Mouse (Mus musculus) CH12.LX (cell line): Measurements from ENCODE around the gene Dph1. TPM values are rescaled to one million over a fixed set of nuclear protein-coding genes. Genes with fewer than 3 reads are reported as not detected.

Experiments used
- DNase-seq: peaks from one replicate; pipeline ENCODE4 v3.0.0-alpha.2; 2013; ENCODE audit errors: extremely low read depth
- H3K27ac ChIP-seq: 2 replicates; pipeline ENCODE4 v1.5.1; 2012; ENCODE audit warnings: low read depth, mild to moderate bottlenecking, control low read depth, moderate library complexity; ENCODE audit not compliant: insufficient read depth
- H3K27me3 ChIP-seq: replicated peaks from 2 replicates; pipeline ENCODE3; 2012; ENCODE audit warnings: inconsistent platforms
- H3K36me3 ChIP-seq, 2 experiments: replicated peaks in 1 of 2; 2 replicates each; pipeline versions ENCODE3 to v1.6.1; 2012; ENCODE audit warnings: inconsistent platforms in 1 of 2, low read length in 1 of 2, mild to moderate bottlenecking in 1 of 2, mixed read lengths in 1 of 2, moderate library complexity in 1 of 2; ENCODE audit not compliant: control insufficient read depth in 1 of 2, insufficient read depth in 1 of 2
- H3K4me1 ChIP-seq, 2 experiments: 2 replicates each; pipeline ENCODE4 v1.6.1; 2012; ENCODE audit warnings: inconsistent platforms in 1 of 2, moderate library complexity in 1 of 2; ENCODE audit not compliant: insufficient read depth in 2 of 2, control insufficient read depth in 1 of 2
- H3K4me2 ChIP-seq: 2 replicates; pipeline ENCODE4 v1.6.1; 2012; ENCODE audit warnings: low read depth, mild to moderate bottlenecking, control low read depth; ENCODE audit not compliant: poor library complexity, insufficient read depth, severe bottlenecking
- H3K4me3 ChIP-seq, 3 experiments: fragments of 150-350 bp in 1 of 3; sonication (generic) in 1 of 3; replicated peaks in 1 of 3; 2 replicates each; pipeline versions ENCODE3 to v1.5.1; 2011 to 2012; ENCODE audit warnings: low read depth in 2 of 3, low read length in 2 of 3, mild to moderate bottlenecking in 2 of 3, moderate library complexity in 2 of 3, control low read depth in 1 of 3, improper control_type of control experiment in 1 of 3, inconsistent platforms in 1 of 3, mixed read lengths in 1 of 3; ENCODE audit not compliant: poor library complexity in 1 of 3
- H3K79me2 ChIP-seq: replicated peaks from 2 replicates; pipeline ENCODE4 v1.6.1; 2012; ENCODE audit warnings: mild to moderate bottlenecking, moderate library complexity; ENCODE audit not compliant: control insufficient read depth, poor library complexity, insufficient read depth, severe bottlenecking; ENCODE audit errors: extremely low read depth
- H3K9ac ChIP-seq: 2 replicates; pipeline ENCODE4 v1.6.1; 2012; ENCODE audit warnings: low read depth, mild to moderate bottlenecking, control low read depth, moderate library complexity; ENCODE audit not compliant: insufficient read depth
- H3K9me3 ChIP-seq: replicated peaks from 2 replicates; pipeline ENCODE3; 2012; ENCODE audit warnings: low read length, inconsistent platforms, mixed read lengths
- CHD1 ChIP-seq: IDR thresholded peaks from 2 replicates; pipeline ENCODE4 v1.6.1; 2012; ENCODE audit warnings: low read depth, low read length, improper control_type of control experiment, inconsistent platforms
- CHD2 ChIP-seq: IDR thresholded peaks from 2 replicates; pipeline ENCODE4 v1.6.1; 2011; ENCODE audit warnings: low read length, improper control_type of control experiment
- CTCF ChIP-seq, 2 experiments: IDR thresholded peaks in 1 of 2; conservative IDR thresholded peaks in 1 of 2; 2 replicates each; pipeline ENCODE4 v1.5.1; 2011 to 2012; ENCODE audit warnings: low read depth in 2 of 2, low read length in 2 of 2, improper control_type of control experiment in 1 of 2, inconsistent platforms in 1 of 2, mild to moderate bottlenecking in 1 of 2, moderate library complexity in 1 of 2
- E2F4 ChIP-seq: IDR thresholded peaks from 2 replicates; pipeline ENCODE4 v1.6.1; 2011; ENCODE audit warnings: low read depth, low read length, improper control_type of control experiment; ENCODE audit not compliant: insufficient replicate concordance
- ELF1 ChIP-seq: IDR thresholded peaks from 2 replicates; pipeline ENCODE4 v1.6.1; 2014; ENCODE audit warnings: low read depth, mild to moderate bottlenecking, inconsistent platforms, low read length, improper control_type of control experiment
- ETS1 ChIP-seq: conservative IDR thresholded peaks from 2 replicates; pipeline ENCODE4 v1.6.1; 2012; ENCODE audit warnings: low read depth, mild to moderate bottlenecking, inconsistent platforms, low read length, improper control_type of control experiment, moderate library complexity
- GABPA ChIP-seq: IDR thresholded peaks from 2 replicates; pipeline ENCODE4 v1.6.1; 2012; ENCODE audit warnings: low read depth, low read length, improper control_type of control experiment, inconsistent platforms; ENCODE audit not compliant: insufficient replicate concordance
- HCFC1 ChIP-seq: IDR thresholded peaks from 2 replicates; pipeline ENCODE4 v1.6.1; 2012; ENCODE audit warnings: low read depth, mild to moderate bottlenecking, inconsistent platforms, low read length, improper control_type of control experiment
- IRF4 ChIP-seq: IDR thresholded peaks from 2 replicates; pipeline ENCODE4 v1.6.1; 2014; ENCODE audit warnings: low read depth, mild to moderate bottlenecking, inconsistent platforms, low read length, improper control_type of control experiment
- JUND ChIP-seq: conservative IDR thresholded peaks from 2 replicates; pipeline ENCODE4 v1.6.1; 2011; ENCODE audit warnings: low read depth, low read length, improper control_type of control experiment
- MAFK ChIP-seq: IDR thresholded peaks from 2 replicates; pipeline ENCODE4 v1.6.1; 2011; ENCODE audit warnings: low read length, improper control_type of control experiment; ENCODE audit not compliant: insufficient replicate concordance
- MEF2A ChIP-seq: IDR thresholded peaks from 2 replicates; pipeline ENCODE4 v1.6.1; 2014; ENCODE audit warnings: low read depth, mild to moderate bottlenecking, inconsistent platforms, low read length, improper control_type of control experiment, borderline replicate concordance
- MXI1 ChIP-seq: IDR thresholded peaks from 2 replicates; pipeline ENCODE4 v1.6.1; 2011; ENCODE audit warnings: mild to moderate bottlenecking, low read depth, low read length, improper control_type of control experiment
- NELFE ChIP-seq: IDR thresholded peaks from 2 replicates; pipeline ENCODE4 v1.6.1; 2011; ENCODE audit warnings: low read depth, low read length, improper control_type of control experiment
- NRF1 ChIP-seq: IDR thresholded peaks from 2 replicates; pipeline ENCODE4 v1.6.1; 2014; ENCODE audit warnings: low read depth, mild to moderate bottlenecking, inconsistent platforms, low read length, improper control_type of control experiment, moderate library complexity
- POLR2A ChIP-seq: IDR thresholded peaks from 2 replicates; pipeline ENCODE4 v1.6.1; 2011; ENCODE audit warnings: low read depth, mild to moderate bottlenecking, improper control_type of control experiment, low read length
- POLR2AphosphoS2 ChIP-seq: IDR thresholded peaks from 2 replicates; pipeline ENCODE4 v1.6.1; 2011; ENCODE audit warnings: low read depth, low read length, improper control_type of control experiment
- RAD21 ChIP-seq: IDR thresholded peaks from 2 replicates; pipeline ENCODE4 v1.6.1; 2011; ENCODE audit warnings: low read depth, mild to moderate bottlenecking, low read length, improper control_type of control experiment, moderate library complexity
- RCOR1 ChIP-seq: conservative IDR thresholded peaks from 2 replicates; pipeline ENCODE4 v1.6.1; 2012; ENCODE audit warnings: low read depth, mild to moderate bottlenecking, inconsistent platforms, low read length, improper control_type of control experiment
- SMC3 ChIP-seq: IDR thresholded peaks from 2 replicates; pipeline ENCODE4 v1.6.1; 2011; ENCODE audit warnings: low read depth, low read length, improper control_type of control experiment
- UBTF ChIP-seq: IDR thresholded peaks from 2 replicates; pipeline ENCODE4 v1.6.1; 2012; ENCODE audit warnings: low read depth, mild to moderate bottlenecking, inconsistent platforms, low read length, improper control_type of control experiment, moderate library complexity
- USF1 ChIP-seq: IDR thresholded peaks from 2 replicates; pipeline ENCODE4 v1.6.1; 2014; ENCODE audit warnings: low read depth, mild to moderate bottlenecking, inconsistent platforms, low read length, improper control_type of control experiment
- USF2 ChIP-seq: conservative IDR thresholded peaks from 2 replicates; pipeline ENCODE4 v1.6.1; 2011; ENCODE audit warnings: low read depth, low read length, improper control_type of control experiment
- ZC3H11A ChIP-seq: IDR thresholded peaks from 2 replicates; pipeline ENCODE4 v1.6.1; 2012; ENCODE audit warnings: low read depth, mild to moderate bottlenecking, inconsistent platforms, low read length, improper control_type of control experiment
- ZKSCAN1 ChIP-seq: IDR thresholded peaks from 2 replicates; pipeline ENCODE4 v1.6.1; 2012; ENCODE audit warnings: low read depth, inconsistent platforms, low read length, improper control_type of control experiment, borderline replicate concordance
- ZMIZ1 ChIP-seq: IDR thresholded peaks from 2 replicates; pipeline ENCODE4 v1.6.1; 2012; ENCODE audit warnings: low read depth, mild to moderate bottlenecking, inconsistent platforms, low read length, improper control_type of control experiment
- dilution Hi-C: fragments of 300-500 bp; cut with MboI; formaldehyde crosslinking; loops from 2 replicates; pipeline ENCODE4 v1.14.3; 2020; ENCODE audit warnings: low sequenced_read_pairs; ENCODE audit not compliant: extremely low pct_unique_long_range_greater_than_20kb, extremely low pct_ligation_motif_present
- in situ Hi-C: fragments of 300-500 bp; cut with MboI; formaldehyde crosslinking; loops from 3 replicates; pipeline ENCODE4 v1.14.3; 2019; ENCODE audit warnings: low sequenced_read_pairs, low pct_ligation_motif_present, low pct_unique_long_range_greater_than_20kb, mixed read lengths
- polyA plus RNA-seq: library from polyadenylated mRNA; unstranded; fragments of >175 nt; gene quantifications from 2 replicates; pipeline ENCODE4 v1.2.1, GENCODE M21; 2012; ENCODE audit warnings: low read depth; ENCODE audit not compliant: insufficient read length
- total RNA-seq, 2 experiments: library from RNA; depleted of rRNA; stranded (reverse); fragments of 300-350 nt in 1 of 2; fragments of >200 nt in 1 of 2; gene quantifications; 2 replicates each; pipeline ENCODE4 v1.2.3; 2012 to 2014

Gene Dph1
- total and polyA plus RNA-seq, 3 experiments: 47.7 to 57.0 (median 54.7) TPM

- TF ChIP-seq RAD21 (no peak), MXI1 (no peak), GABPA (no peak), ETS1 (no peak), HCFC1 (no peak), NELFE (no peak), IRF4 (no peak), ZMIZ1 (no peak), USF2 (no peak), NRF1 (no peak), SMC3 (no peak), MAFK (no peak), POLR2AphosphoS2 (no peak)
- H3K4me1 ChIP-seq: peaks cover 10 to 51% of the 10 kb centered on the region in 2 experiments
- dilution Hi-C loops (no loop called here), in situ Hi-C loops (loop anchor here (5.0 to 25.0 kb wide), 2 partner anchors 171 to 521 kb away; partner anchors contain the start of gene Cluh)
- peaks cover 27 to 78% of the 10 kb centered on the region in 2 experiments for H3K36me3 ChIP-seq
- no peak overlapping the region for H3K27ac ChIP-seq
- no peaks in the 10 kb centered on the region for H3K79me2 ChIP-seq
- no peaks in the 10 kb centered on the region for H3K9me3 ChIP-seq
- H3K27me3 ChIP-seq: no peaks in the 10 kb centered on the region
- no peak for DNase-seq
- H3K9ac ChIP-seq: no peak overlapping the region
- H3K4me2 ChIP-seq: no peak overlapping the region
- H3K4me3 ChIP-seq: no peak overlapping the region
Observed at GRCm38 (mm10) chr11:75158432-75158831, 32.6 kb downstream of the Dph1 start.

GRCm38 (mm10) chr11:75157901-75158300 lies 33.1 kb downstream of the Dph1 start:
- in situ Hi-C loops (loop anchor here (5.0 to 25.0 kb wide), 2 partner anchors 171 to 521 kb away; partner anchors contain the start of gene Cluh), dilution Hi-C loops (no loop called here)
- Histone ChIP-seq H3K9me3 (no peaks in the 10 kb centered on the region), H3K36me3 (peaks cover 21 to 72% of the 10 kb centered on the region in 2 experiments), H3K9ac (no peak overlapping the region), H3K79me2 (no peaks in the 10 kb centered on the region), H3K4me1 (peaks cover 13 to 51% of the 10 kb centered on the region in 2 experiments), H3K4me2 (no peak overlapping the region), H3K27me3 (no peaks in the 10 kb centered on the region), H3K27ac (no peak overlapping the region), H3K4me3 (no peak overlapping the region)
- TF ChIP-seq UBTF (no peak), POLR2A (no peak), ZKSCAN1 (no peak), RCOR1 (no peak), MEF2A (no peak), SMC3 (no peak), CHD1 (no peak), CHD2 (no peak), POLR2AphosphoS2 (no peak), ZC3H11A (no peak), E2F4 (no peak), NELFE (no peak), USF1 (no peak), RAD21 (no peak), GABPA (no peak), JUND (no peak), ZMIZ1 (no peak), ELF1 (no peak), ETS1 (no peak), CTCF (conservative IDR thresholded peaks at IDR 0.05 in 1 of 2, IDR thresholded peaks at IDR 0.05 in 1 of 2; ENCODE audit: low read depth in 2 of 2, low read length in 2 of 2) (no peak)
- DNase-seq: no peak
